Mouse (Mus musculus): Measurements from ENCODE around the gene Acss1. TPM values are rescaled to one million over a fixed set of nuclear protein-coding genes. Genes with fewer than 3 reads are reported as not detected.

The Acss1 gene
- polyA plus RNA-seq, 1 experiment from 2014 or later: 13.4 TPM

DNA sequence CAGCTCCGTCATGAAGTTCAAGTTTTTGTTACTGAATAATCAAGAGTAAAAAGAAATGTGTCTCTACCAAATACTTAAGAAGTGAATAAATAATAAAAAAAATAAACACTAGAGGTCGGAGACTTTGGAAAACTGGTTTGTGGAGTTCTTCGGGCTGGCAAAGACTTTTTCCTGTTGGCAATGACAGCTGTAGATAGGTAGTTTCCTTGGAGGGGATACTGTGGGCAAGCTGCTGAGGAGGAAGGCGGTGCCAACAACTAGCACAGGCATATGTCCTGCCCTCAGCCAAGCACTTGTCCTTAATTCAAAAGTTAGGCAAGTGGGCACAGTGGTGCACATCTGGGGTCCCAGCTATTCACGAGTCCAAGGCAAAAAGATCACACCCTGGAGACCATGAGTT lies 656 bp upstream of the Acss1 start:
- ATAC-seq (peak; percentile 41), DNase-seq (ENCODE audit: low spot score) (peak; percentile 76)
- Histone ChIP-seq H3K9me3 (ENCODE audit: low read length) (no peaks in the 10 kb centered on the region), H3K27me3 (replicated peaks; ENCODE audit: insufficient read depth, low read length) (no peaks in the 10 kb centered on the region), H3K9ac (replicated peaks; ENCODE audit: low read depth) (no peak overlapping the region), H3K4me1 (ENCODE audit: insufficient read depth, low read depth, low read length) (peaks cover 4% of the 10 kb centered on the region; the same call in 1 of the 2 replicates), H3K4me2 (replicated peaks; ENCODE audit: low read depth, low read length) (no peak overlapping the region), H3K27ac (ENCODE audit: low read length) (peak overlapping the region; percentile 81), H3K4me3 (ENCODE audit: low read depth, low read length) (no peak overlapping the region), H3K36me3 (ENCODE audit: insufficient read depth, low read length) (no peaks in the 10 kb centered on the region)
- WGBS: 47% methylated on average over 5 of the region's 5 CpGs
- TF ChIP-seq EP300 (IDR thresholded peaks at IDR 0.05): no peak
- no peak for TF ChIP-seq CTCF (IDR thresholded peaks at IDR 0.05)

DNA sequence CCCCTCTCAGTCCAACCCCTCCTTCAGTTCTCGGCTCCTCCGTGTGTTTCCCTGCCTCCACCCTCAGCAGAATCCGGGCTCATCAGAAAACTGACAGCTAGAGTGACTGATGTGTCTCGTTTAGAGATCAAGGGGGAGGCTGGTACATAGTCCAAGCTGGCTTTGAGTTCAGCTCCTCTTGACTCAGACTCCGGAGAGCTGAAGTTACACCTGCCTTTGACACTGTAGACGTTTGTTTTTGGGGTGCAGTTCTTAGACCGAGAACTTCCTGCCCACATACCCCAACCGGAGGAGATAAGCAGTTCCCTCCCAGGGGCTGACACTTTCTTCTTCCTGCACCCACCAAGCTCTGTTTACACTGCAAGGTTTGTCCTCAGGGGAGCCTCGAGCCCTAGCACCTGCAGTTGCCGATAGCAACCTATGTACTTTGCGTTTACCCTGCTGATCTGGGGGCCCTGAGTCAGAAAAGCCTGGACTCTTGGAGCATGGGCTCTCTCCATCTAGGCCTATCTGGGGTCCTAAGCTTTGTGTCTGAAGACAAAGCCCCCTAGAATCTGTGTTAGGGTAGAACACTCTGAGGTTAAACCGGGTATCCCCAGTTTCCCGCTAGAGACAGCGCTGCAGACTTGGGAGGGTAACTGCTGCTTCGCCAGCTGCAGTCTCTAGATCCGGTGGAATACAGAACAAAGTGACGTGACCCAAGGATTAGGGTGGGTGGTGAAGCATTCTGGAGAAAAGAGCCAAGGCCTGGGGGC lies 1.1 kb downstream of the Acss1 start:
- peak overlapping the region; percentile 95 for H3K4me2 ChIP-seq (replicated peaks; ENCODE audit: low read depth, low read length)
- no peaks in the 10 kb centered on the region for H3K27me3 ChIP-seq (replicated peaks; ENCODE audit: insufficient read depth, low read length)
- peak; percentile 7 for ATAC-seq
- H3K9me3 ChIP-seq (ENCODE audit: low read length): no peaks in the 10 kb centered on the region
- H3K4me1 ChIP-seq (ENCODE audit: insufficient read depth, low read depth, low read length): peaks cover 9% of the 10 kb centered on the region; the same call in 1 of the 2 replicates
- TF ChIP-seq EP300 (IDR thresholded peaks at IDR 0.05) (no peak), CTCF (IDR thresholded peaks at IDR 0.05) (no peak)
- WGBS: 2% methylated on average over 17 of the region's 17 CpGs
- DNase-seq (ENCODE audit: low spot score): peak; percentile 34
- H3K27ac ChIP-seq (ENCODE audit: low read length): peak overlapping the region; percentile 81; the same call in 1 of the 2 replicates
- H3K36me3 ChIP-seq (ENCODE audit: insufficient read depth, low read length): no peaks in the 10 kb centered on the region
- peak overlapping the region; percentile 63 for H3K4me3 ChIP-seq (ENCODE audit: low read depth, low read length)
- H3K9ac ChIP-seq (replicated peaks; ENCODE audit: low read depth): peak overlapping the region; percentile 35

DNA sequence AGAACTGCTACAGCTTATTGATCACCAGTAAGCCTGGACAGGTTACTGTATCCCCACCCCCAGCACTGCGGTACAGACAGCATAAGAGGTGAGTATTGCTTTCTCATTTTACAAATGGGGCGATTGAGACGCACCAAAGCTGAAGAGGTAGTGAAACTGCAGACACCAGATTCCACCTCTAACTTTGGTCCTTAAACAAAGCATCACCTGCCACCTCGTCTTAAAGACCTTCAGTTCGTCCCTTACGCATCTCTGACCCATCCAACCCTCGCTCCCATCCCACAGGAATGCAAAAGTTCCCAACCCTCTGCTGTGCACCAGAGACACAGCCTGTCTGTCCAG lies 1.6 kb downstream of the Acss1 start:
- H3K9me3 ChIP-seq (ENCODE audit: low read length): no peaks in the 10 kb centered on the region
- TF ChIP-seq CTCF (IDR thresholded peaks at IDR 0.05) (no peak), EP300 (IDR thresholded peaks at IDR 0.05) (no peak)
- no peaks in the 10 kb centered on the region for H3K27me3 ChIP-seq (replicated peaks; ENCODE audit: insufficient read depth, low read length)
- DNase-seq (ENCODE audit: low spot score) (no peak), ATAC-seq (no peak)
- H3K27ac ChIP-seq (ENCODE audit: low read length): 0 out of 2 replicates have a peak overlapping the region, but pooled peaks have one; percentile 81
- no peaks in the 10 kb centered on the region for H3K36me3 ChIP-seq (ENCODE audit: insufficient read depth, low read length)
- WGBS: 32% methylated on average over 7 of the region's 7 CpGs
- peaks cover 9% of the 10 kb centered on the region; the same call in 1 of the 2 replicates for H3K4me1 ChIP-seq (ENCODE audit: insufficient read depth, low read depth, low read length)
- H3K9ac ChIP-seq (replicated peaks; ENCODE audit: low read depth): no peak overlapping the region
- peak overlapping the region; percentile 63 for H3K4me3 ChIP-seq (ENCODE audit: low read depth, low read length)
- peak overlapping the region; percentile 95 for H3K4me2 ChIP-seq (replicated peaks; ENCODE audit: low read depth, low read length)

DNA sequence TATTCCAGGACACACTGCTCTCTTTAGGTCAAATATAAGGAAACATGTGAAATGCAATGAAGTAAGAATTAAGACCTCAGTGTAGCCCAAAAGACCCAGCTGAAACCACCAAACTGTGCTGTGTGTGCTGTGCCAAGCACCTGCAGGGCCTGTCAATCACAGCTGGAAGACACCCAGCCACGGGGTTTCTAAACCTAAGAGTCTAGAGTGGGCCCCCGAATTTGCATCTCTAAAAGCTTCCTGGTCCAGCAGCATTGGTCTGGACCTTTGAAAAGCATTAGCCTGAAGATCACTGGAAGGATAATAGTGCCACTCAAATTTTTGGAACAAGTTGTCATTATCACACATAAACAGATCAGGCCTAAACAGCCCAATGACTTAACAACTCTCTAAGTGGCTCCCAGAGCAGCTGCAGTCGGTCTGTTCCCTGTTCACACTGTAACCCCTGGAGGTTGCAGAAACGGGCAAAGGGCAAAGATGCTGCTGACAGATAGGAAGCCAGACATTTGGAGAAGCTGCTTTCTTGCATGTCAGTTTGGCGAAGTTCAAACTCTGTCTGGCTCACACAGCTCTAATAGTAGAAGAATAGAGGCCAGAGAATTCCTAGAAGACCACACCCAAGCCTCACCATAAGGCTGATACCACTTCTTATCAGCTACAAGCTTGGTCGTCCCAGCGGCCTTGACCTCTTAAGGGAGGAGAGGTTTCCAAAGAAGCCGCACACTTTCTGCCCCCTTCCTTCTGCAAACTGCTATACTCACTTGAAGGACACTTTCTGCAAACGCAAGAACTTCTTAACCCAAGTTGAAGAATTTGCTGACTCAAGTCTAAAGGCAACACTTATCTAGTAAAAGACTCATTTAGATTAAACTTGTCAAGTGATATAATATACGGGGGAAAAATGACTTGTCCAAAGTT lies 2.5 kb downstream of the Acss1 start:
- H3K27me3 ChIP-seq (replicated peaks; ENCODE audit: insufficient read depth, low read length): no peaks in the 10 kb centered on the region
- 26% methylated on average over 10 of the region's 10 CpGs for WGBS
- peaks cover 9% of the 10 kb centered on the region; the same call in 1 of the 2 replicates for H3K4me1 ChIP-seq (ENCODE audit: insufficient read depth, low read depth, low read length)
- H3K9ac ChIP-seq (replicated peaks; ENCODE audit: low read depth): no peak overlapping the region
- ATAC-seq (no peak), DNase-seq (ENCODE audit: low spot score) (peak; percentile 53)
- H3K4me2 ChIP-seq (replicated peaks; ENCODE audit: low read depth, low read length): peak overlapping the region; percentile 17; the same call in 1 of the 2 replicates
- H3K36me3 ChIP-seq (ENCODE audit: insufficient read depth, low read length): no peaks in the 10 kb centered on the region
- no peak overlapping the region for H3K4me3 ChIP-seq (ENCODE audit: low read depth, low read length)
- no peak overlapping the region for H3K27ac ChIP-seq (ENCODE audit: low read length)
- H3K9me3 ChIP-seq (ENCODE audit: low read length): no peaks in the 10 kb centered on the region
- TF ChIP-seq CTCF (IDR thresholded peaks at IDR 0.05) (no peak), EP300 (IDR thresholded peaks at IDR 0.05) (no peak)

DNA sequence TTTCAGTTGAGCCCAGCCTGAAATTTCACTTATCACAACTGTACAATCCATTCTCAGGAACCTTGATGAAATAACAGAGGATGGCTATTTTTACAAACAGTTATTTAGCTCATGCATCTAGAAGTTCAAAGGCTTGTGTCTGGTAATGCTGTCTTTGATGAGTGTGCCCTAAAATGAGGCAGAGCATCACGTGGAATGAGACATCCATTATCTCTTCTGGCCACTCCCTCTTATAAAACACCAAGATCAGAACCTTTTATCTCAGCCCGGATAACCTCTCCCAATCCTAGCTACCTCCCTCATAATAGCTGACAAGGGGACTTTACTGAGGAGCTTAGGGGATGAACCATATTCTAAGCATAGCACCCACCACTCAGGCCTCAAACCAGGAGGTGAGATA lies 3.3 kb downstream of the Acss1 start:
- H3K27ac ChIP-seq (ENCODE audit: low read length): no peak overlapping the region
- H3K4me3 ChIP-seq (ENCODE audit: low read depth, low read length): no peak overlapping the region
- ATAC-seq: no peak
- no peak overlapping the region for H3K4me2 ChIP-seq (replicated peaks; ENCODE audit: low read depth, low read length)
- H3K9me3 ChIP-seq (ENCODE audit: low read length): no peaks in the 10 kb centered on the region
- WGBS: 71% methylated on average over 2 of the region's 2 CpGs
- no peak for DNase-seq (ENCODE audit: low spot score)
- H3K9ac ChIP-seq (replicated peaks; ENCODE audit: low read depth): no peak overlapping the region
- H3K36me3 ChIP-seq (ENCODE audit: insufficient read depth, low read length): no peaks in the 10 kb centered on the region
- TF ChIP-seq EP300 (IDR thresholded peaks at IDR 0.05): no peak
- TF ChIP-seq CTCF (IDR thresholded peaks at IDR 0.05): no peak
- peaks cover 9% of the 10 kb centered on the region; the same call in 1 of the 2 replicates for H3K4me1 ChIP-seq (ENCODE audit: insufficient read depth, low read depth, low read length)
- H3K27me3 ChIP-seq (replicated peaks; ENCODE audit: insufficient read depth, low read length): no peaks in the 10 kb centered on the region
